Mouse (Mus musculus): ENCODE results near the gene Nlrp3.

Nlrp3 gene

GRCm38 (mm10) chr11:59541324-59541723, at the start of gene Nlrp3:
Nlrp3 (plus strand) TSS chr11:59541568.
- no peak for DNase-seq

DNA sequence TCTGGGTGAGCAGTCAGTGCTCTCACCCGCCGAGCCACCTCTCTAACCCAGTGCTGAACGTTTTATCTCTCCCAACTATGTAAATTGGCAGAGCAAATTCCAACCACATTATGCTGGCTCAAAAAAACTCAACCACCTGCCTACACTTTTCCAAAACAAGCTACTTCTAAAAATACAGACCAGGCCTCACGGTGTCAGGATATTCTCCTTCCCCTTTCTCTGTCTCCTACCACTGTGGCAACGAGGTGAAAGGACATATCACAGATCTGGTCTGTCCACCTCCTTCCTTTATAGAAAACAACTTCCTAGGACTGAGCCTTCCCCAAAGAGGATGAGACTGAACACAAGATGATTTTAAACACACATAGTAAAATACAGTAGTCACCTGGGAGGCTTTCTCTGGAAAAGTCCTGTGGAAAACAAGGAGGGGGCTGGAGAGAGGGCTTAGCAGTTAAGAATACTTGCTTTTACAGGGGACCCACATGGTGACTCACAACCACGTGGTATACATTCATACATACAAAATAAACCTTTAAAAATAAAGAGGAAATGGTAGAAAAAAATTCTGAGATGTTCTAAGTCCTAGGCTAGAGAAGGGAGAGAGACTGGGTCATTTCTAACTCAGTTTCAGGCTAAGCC, 44.6 kb upstream of the Nlrp3 start:
- DNase-seq: no peak

GRCm38 (mm10) chr11:59497747-59498146, 43.6 kb upstream of the Nlrp3 start:
- no peak for DNase-seq

GRCm38 (mm10) chr11:59501978-59502700, 39.2 kb upstream of the Nlrp3 start:
- DNase-seq: no peak

DNA sequence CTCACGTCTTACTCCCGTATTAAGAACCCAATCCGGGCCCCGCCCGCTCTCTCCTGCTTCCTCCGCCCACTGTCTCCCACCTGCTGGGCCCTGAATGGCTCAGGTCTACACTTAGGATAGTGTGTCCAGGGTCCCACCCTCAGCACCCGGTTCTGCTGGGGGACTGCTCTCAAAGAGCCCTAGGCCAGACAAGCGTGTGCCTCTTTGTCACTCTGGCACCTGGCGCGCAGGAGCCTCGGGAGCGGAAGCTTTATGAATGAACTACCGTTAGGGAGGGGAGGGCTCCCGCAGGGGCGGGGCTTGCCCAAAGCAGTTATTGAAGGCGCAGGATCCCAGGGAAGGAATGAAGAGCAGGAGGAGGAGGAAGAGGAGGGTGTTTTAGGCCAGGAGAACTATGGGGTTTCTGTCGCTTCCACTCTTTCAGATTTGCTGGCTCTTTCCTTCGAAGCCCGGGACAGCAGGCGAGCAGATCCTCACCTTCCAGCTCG, 36.0 kb upstream of the Nlrp3 start:
- peak; percentile 70 to 72 for DNase-seq

- DNase-seq: peak; percentile 89 to 93
These were observed 35.3 kb upstream of the Nlrp3 start for GRCm38 (mm10) chr11:59505839-59506712.

DNA sequence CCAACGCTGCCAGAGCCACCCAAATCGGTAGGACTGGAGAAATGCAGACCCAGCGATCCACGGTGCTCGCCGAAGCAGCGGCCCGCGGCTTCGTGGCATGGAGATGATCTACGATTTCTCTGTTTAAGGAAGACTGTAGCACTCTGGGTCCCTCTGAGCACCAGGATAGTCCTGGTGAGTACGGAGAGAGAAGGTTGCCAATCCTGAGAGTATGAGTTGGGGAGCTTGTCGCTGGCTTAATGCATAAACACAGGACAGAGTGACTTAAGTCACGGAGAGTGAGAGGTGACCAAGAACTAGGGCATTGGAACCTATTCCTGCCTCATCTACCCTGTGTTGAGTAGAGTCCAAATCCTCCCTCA, 34.7 kb upstream of the Nlrp3 start:
- no peak for DNase-seq

- DNase-seq: no peak
These were observed 29.8 kb upstream of the Nlrp3 start for GRCm38 (mm10) chr11:59511558-59511957.

GRCm38 (mm10) chr11:59512733-59513132, 28.6 kb upstream of the Nlrp3 start:
- DNase-seq: no peak

DNA sequence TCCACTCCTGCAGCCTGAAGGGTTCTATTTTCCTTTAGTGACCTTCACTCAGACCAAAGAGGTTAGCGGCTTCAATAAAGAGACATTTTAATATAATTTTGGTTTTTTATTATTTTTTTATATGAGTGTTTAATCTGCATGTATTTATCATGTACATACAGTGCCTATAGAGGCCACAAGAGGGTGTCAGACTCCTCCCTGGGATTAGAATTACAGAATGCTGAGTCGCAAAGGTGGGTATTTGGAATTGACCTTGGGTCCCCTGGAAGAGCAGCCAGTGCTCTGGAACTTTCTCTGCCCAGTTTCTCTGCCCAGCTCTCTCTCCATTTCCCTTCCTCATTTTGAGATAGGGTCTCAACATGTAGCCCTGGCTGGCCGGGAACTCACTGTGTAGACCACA, 27.8 kb upstream of the Nlrp3 start:
- DNase-seq: no peak

DNA sequence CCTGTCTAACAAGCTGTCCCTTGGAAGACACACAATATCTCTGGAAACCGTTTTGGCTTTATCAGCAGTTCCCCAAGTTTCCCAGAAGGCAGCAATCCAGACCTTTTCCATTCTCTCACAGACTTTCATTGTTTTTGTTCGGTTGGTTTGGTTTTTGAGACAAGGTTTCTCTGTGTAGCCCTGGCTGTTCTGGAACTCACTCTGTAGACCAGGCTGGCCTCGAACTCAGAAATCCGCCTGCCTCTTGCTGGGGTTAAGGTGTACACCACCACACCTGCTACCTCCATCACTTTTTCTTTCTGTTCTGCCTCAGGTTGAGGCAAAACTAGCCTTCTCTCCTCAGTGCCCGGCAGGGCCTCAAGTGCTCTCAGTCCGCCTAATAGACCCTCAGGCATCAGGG, 27.0 kb upstream of the Nlrp3 start:
- DNase-seq: no peak

DNA sequence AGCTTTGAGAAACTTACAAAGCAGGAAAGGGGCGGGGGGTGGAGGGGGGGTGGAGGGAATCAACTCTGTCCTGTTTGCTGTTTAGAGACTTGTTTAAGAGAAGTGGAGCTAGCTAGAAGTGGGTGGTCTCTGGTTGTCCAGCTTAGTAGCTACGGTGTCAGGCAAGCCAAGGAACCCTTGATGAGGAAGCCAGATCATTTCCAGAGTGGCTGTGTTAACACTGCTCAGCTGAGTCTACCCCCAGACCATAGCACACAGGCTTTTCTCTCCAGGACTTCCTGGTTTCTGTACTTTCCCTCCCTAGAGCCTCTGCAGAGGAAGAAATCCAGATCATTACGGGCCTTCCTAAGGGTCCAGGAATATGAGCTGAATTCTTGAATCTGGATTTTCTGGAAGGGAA, 26.6 kb upstream of the Nlrp3 start:
- no peak for DNase-seq

GRCm38 (mm10) chr11:59517441-59517840, 23.9 kb upstream of the Nlrp3 start:
- DNase-seq: no peak

DNA sequence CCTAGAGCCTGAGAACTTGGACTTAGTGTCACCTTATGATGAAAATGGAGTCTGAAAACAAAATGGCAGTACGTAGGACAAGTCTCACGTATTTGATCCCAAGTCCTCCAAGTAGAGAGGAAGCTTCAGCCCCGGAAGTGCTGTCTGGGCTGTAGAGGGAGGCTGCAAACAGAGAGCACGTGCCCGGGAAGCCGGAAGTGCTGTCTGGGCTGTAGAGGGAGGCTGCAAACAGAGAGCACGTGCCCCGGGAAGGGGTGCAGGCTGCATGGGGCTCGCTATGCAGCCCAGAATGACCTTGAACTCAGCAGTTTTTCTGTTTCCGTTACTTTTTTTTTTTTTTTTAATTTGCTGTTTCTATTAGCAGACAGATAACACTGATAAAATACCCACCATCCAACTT, 23.1 kb upstream of the Nlrp3 start:
- no peak for DNase-seq

GRCm38 (mm10) chr11:59519741-59520495, 21.4 kb upstream of the Nlrp3 start:
- DNase-seq: no peak

DNA sequence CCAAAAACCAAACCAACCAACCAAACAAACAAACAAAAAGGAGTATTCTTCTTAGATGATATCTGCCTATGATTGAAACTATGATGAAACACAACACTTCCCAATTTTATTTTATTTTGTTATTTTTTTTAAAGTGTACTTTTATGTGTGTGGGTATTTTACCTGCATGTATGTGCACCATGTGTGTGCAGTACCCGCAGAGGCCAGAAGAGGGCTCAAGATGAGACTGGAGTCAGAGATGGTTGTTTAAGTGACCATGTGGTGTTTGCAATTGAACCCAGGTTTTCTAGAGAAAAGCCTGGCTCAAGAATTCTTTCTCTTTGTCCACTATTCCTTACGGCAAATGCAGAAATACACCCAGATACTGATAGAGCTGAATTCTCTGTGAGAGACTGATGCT, 17.2 kb upstream of the Nlrp3 start:
- DNase-seq: no peak

DNA sequence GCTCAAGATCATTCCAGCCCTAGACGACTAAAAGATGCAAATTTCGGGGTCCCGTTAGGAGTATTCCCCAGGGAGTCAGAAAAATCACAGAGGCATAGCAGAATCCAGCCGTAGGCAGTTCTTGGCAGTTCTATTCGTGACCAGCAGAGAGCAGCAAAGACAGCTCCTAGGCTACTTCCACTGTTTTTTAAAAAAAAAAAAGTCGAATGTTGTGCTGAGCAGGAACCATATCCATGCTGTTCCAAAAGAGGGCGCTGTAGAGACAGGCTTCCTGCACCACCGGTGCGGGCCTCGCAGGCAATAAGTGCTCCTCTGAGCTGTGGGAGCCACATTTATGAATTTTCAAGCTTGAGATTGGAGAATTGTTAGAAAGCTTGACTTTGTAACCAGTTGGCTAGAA, 16.1 kb upstream of the Nlrp3 start:
- peak; percentile 73 to 85 for DNase-seq

DNA sequence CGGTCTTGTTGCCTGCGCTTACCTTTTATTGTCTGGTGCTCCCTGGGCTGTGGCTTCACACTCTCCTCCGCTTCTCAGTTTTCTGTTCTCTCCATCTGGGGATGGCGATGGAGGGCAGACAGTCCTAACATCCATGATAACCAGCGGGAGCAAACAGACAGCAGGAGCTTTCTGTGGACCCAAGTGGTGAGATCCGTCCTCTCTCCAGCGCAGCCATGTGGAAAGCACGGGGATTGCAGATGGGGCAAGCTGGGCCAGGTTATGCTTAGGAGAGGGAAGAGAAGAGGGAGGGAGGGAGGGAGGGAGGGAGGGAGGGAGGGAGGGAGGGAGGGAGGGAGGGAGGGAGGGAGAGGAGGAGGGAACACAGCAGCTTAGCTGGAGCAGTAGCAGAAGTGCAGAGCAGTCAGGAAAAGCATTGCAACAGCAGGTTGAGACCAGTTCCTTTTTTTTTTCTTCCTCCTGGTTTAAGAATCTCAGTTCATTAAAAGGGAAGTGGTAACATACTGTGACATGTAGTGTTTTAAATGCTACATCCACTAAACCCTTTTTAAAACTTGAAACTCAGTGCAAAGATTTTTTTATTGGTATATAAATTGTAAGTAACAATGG, 14.8 kb upstream of the Nlrp3 start, which contains the start of gene Zkscan17:
TSS of gene Zkscan17 (minus strand) at position 280 of the 609 bp plus-strand sequence.
- DNase-seq: peak in 1 of 2 experiments; percentile 24

DNA sequence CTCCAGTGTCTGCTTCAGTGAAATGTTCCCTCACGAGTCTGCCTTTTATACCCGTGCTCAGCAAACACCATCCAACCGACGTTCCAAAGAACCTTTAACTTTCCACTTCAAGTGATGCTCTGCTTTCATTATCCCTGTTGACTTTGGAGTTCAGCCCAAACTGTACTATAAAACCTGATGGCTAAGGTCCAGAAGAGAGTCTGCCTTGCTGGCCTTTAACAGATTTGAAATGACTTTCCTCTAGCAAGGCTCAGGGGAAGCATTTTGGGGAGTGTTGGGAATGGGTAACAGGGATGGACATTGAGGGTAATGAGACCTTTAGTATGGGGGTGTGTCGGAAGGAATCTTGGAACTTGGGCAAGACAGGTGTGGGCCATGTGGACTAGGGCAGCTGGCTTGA, 11.1 kb upstream of the Nlrp3 start:
- DNase-seq: no peak

DNA sequence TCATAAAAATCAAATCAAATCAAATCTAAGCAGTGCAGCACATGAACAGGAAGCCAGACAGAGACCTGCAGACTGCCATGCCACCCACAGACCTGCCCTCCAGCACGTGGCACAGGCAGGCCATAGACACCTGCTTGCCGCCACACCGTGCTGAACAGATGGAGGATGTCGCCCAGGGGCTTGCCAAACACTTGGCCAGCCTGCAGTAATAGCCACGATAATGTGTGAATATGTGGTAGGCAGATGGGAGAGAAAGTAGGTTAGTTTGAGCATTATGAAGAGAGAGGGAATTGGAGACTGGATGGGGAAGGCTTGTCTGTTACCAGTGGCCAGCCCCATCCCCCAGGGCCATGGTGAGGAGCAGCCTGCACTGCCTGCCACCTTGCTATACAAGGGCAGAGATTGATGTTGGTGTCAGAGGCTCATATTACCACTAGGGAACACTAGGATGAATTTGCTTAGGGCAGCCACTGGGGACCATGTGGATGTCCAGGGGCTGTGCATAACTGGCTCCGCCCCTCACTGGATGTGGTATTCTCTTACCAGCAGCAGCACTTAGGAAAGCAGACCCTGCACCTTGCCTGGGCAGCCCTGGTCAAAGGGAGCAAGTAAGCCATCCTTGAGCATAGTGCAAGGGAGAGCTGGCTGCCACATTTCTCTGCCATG, 10.4 kb upstream of the Nlrp3 start:
- DNase-seq: no peak

DNA sequence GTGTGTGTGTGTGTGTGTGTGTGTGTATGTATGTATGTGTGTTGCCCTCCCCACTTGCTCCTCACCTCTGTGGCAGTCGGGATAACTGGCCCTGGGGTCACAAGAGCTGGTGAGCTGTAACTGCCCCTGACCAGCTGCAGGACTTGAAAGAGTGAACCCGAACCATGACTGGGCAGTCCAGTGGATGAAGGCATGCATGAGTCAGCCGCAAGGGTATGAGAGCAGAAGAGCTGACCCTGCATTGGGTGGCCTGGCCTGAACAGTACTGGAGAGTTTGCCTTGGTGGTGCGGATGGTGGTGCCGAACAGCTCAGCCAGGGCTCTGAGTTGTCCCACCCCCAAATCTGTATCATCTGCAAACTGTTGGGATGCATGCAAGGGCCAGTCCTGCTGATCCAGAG, 9.8 kb upstream of the Nlrp3 start:
- no peak for DNase-seq
